Mouse (Mus musculus) megakaryocyte, adult 5-6 weeks (primary cell): ENCODE measurements around the gene Mrpl36. TPM values are rescaled to one million over a fixed set of nuclear protein-coding genes. Genes with fewer than 3 reads are reported as not detected.

Source experiments
- ATAC-seq: 2 replicates; pipeline ENCODE4 v1.8.0; 2016; ENCODE audit warnings: mild to moderate bottlenecking, inconsistent platforms; ENCODE audit not compliant: poor library complexity, severe bottlenecking
- total RNA-seq, 2 experiments: library from RNA; stranded (forward) in 1 of 2; stranded (reverse) in 1 of 2; fragments of 153-499, 151-499 nt in 1 of 2; fragments of 221-1000, 200-1000 nt in 1 of 2; gene quantifications; 2 replicates each; pipeline versions ENCODE4 v1.2.3 to v1.2.4; 2015 to 2017

The Mrpl36 gene
- total RNA-seq, 2 experiments from 2014 or later, result 28.1 to 68.6 TPM

DNA sequence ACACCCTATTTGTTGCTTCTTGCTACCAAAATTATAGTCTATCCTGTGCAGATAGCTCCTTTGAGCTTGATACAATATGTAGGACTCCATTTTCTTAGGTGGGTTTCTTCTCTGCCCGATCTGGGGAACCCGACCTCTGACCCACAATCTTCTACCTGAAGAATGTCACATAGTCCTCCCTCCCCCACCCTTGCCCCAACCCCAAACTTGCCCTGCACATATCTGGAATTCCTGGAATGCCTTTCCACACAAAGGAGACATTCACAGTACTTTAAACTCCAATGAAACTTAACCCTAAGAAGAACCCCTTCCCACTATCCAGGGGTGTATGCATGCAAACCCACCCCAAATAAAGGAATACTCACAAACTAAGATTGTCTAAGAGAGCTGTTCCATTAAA, 17.8 kb downstream of the Mrpl36 start:
- no peak for ATAC-seq

DNA sequence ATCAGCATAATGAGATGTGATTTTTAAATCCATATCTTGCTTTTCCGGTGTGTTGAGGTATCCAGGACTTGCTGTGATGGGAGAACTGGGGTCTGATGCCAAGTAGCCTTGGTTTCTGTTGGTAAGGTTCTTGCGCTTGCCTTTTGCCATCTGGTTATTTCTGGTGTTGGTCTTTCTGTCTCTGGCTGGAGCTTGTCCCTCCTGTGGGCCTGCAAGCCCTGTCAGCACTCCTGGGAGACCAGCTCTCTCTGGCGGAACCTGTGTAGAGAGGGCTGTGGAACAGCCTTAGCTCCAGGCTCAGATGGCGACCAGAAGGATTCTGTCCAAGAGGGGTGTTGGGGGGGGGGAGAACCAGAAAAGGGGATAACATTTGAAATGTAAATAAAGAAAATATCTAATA, 18.4 kb downstream of the Mrpl36 start:
- ATAC-seq, result no peak

DNA sequence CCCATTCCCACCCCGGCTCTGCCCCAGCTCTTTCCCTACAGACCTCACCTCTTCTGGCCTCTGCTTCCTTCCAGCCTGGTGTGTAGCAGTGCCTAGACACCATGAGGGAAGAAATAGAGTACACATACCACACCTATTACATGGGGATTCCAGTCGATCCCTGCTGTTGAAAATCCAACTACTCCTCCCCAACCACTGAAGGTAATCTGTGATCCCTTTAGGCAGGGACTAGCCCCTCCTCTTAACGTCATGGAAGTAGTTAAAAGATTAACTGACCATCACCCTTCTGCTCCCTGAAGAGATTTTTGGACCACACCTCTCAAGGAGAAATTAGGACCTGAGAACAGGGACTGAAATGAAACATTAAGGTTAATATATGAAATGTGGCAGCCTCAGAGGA, 18.9 kb downstream of the Mrpl36 start:
- no peak for ATAC-seq

DNA sequence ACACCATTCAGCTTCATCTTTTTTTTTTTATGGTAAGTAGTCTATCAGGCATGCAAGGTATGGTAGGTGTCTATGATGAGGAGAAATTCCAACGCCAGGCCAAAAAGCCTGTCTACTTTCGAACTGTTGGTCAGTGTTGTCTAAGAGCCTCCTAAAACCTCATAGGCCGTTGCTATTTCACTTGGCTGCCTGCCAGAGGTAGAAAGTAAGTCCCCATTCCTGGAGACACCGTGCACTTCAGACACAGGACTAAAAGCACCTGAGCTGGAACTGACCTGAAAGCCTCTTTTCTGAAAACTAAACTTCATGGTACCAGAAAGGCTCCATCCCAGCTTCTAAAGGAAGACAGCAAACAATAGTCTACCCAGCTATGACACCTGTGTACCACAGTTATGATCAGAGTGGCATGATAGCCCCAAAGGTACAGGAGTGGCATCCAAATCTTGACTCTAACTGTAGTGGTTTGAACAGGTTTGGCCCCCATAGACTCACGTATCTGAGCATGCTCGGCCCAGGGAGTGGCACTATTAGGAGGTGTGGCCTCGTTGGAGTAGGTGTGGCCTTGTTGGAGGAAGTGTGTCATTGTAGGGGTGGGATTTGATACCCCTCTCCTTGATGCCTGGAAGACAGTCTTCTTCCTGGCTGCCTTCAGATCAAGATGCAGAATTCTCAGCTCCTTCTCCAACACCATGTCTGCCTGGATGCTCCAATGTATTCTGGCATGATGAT, 19.8 kb downstream of the Mrpl36 start:
- no peak for ATAC-seq

DNA sequence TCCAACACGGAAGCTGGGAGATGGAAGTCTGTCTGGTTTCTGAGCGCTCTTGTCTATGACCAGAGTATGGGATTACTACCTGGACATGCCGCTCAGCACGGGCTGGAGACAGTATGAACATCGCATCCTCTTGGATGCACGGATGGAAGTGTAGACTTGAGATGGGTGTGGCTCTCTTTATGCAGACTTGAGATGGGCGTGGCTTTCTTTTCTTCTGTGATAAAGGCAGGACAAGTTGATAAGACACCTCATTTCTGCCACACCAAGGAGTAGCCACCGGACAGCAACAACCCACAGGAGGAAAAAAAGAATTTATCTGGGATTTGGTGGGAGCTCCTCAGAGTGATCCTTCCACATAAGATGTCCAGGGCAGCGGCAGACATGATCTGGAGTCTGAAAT, 22.4 kb downstream of the Mrpl36 start:
- ATAC-seq, result no peak

DNA sequence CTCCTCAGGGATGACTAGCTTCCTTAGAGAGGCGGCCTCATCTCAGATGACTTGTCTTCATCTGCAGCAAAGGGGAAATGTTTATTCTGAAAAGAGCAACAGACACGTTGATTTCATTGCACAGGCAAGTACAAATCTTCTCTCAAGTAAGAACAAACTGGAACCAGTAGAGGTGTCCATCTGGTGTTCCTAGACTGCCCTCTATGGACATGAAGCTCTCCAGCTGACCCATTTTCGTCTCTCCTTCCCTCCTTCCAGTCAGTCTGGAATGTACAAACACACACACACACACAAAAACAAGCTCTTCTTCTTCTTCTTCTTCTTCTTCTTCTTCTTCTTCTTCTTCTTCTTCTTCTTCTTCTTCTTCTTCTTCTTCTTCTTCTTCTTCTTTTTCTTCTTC, 23.6 kb downstream of the Mrpl36 start:
- ATAC-seq, result no peak

DNA sequence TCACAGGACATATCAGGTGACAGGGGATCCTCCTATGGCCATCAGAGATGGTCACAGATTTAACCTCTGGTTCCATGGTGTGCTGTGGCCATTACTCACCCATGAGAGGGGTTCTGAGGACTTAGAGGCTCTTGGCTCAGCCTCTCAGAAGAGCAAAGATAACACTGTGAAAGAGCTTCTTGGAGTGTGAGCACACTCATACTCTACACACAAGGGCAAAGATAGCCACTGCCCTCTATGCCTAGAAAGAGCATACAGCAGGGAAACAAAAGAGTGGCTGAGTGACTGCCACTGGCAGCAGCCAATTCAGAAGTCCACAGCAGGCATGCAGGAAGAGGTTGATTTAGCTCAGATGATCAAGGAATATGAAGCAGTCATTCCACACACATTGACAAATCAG, 24.2 kb downstream of the Mrpl36 start:
- ATAC-seq, result no peak

DNA sequence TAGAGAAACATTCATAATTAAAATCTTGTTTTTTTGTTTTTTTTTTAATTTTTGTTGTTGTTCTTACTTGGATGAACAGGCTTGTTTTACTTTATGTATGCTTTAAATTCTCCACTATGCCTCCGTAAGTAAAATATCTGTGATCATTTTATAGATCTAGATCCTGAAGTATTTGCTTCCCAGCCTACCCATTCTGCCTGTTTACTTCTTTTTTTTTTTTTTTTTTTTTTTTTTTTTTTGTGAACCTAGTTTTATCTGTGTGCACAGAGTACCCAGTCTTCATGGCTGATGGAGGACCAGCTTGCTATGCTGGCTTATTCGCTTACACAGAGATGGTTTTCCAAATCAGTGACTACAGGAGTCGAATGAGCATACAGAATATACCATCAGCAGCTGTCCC, 28.8 kb downstream of the Mrpl36 start:
- no peak for ATAC-seq

DNA sequence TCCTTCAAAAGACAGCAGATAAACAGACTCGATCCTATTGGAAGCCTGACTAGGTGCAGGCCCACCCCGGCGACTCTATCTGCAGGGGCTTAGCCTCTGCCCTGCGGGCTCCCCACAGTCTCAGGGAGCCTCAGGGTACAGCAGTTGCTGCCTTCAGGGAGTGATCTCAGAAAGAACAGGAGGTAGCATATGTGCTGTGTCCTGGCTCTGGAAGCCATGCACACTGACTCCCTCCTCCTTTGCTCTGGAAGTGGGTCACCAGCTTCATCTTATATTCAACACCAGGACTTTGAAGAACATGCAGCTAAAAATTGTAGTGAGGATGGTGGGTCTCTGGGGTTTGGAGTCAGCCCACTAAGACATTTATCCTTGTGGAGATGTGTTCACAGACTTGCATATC, 45.1 kb downstream of the Mrpl36 start:
- ATAC-seq, result no peak

DNA sequence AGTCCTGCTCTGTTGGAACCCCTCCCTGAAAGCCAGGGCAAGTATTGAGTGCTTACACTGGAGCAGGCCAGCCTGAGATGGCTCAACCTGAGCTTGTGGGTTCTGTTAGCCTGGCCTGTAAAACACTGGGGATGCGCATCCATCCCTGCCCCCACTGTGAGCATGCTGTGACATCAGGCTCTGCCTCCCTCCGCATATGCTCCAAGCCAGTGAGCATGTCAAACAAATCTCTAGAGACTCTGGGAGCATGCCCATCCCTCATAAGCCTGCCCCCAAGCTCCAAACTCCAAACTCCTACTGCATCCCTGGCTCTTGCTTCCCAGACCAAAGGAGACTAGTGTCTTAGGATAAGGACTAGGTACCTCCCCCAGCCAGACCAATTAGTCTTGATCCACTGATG, 46.3 kb downstream of the Mrpl36 start:
- ATAC-seq, result no peak

DNA sequence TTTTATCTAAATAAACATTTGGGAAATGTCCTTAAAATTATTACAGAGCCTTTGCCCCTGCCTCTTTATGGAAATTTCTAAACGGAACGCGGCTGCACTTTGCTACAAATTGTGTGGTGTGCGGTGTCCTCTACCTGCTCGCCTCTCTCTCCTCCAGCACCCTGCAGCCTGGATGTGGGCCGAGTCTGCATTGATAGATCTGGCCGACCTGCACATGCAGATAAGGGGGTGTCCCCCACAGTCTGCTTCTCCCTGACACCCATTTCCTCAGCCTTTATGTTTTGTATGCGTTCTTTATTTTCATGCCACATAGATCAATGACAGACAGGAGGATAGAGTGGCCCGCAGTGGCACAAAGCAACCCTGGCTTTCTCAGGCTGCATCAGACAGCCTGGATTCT, 49.3 kb downstream of the Mrpl36 start:
- ATAC-seq, result no peak

Other genes with a start within 250 kb of the Mrpl36 start
- gene Irx4, start 68.0 kb upstream of the Mrpl36 start, total RNA-seq (2015), result not detected in 2 replicates
- gene Irx4, start 68.0 kb upstream of the Mrpl36 start, total RNA-seq (2017), result not detected in 2 replicates
- 116 and 143 TPM in 2 replicates for gene Ndufs6, start within 50 bp of the Mrpl36 start, total RNA-seq (2015)
- 82.4 and 91.8 TPM in 2 replicates for gene Ndufs6, start within 50 bp of the Mrpl36 start, total RNA-seq (2017)
- 12.7 and 14.9 TPM in 2 replicates for gene Lpcat1, start 138.7 kb downstream of the Mrpl36 start, total RNA-seq (2015)
- 23.5 and 23.6 TPM in 2 replicates for gene Lpcat1, start 138.7 kb downstream of the Mrpl36 start, total RNA-seq (2017)
- gene Slc6a3, start 208.2 kb downstream of the Mrpl36 start, total RNA-seq (2015), result not detected in 2 replicates
- gene Slc6a3, start 208.2 kb downstream of the Mrpl36 start, total RNA-seq (2017), result 0.07 TPM in 1 of 2 replicates, not detected in the other